Mouse (Mus musculus) left cerebral cortex, postnatal 4 days (tissue): ENCODE measurements around the gene Sox13. TPM values are rescaled to one million over a fixed set of nuclear protein-coding genes. Genes with fewer than 3 reads are reported as not detected.

Experiments
- DNase-seq: peaks from one replicate; pipeline ENCODE4 v3.0.0-alpha.2; 2022
- intact Hi-C: fragments of 180-260 bp; cut with DNase I; formaldehyde crosslinking; loops from one replicate; pipeline ENCODE4 v1.15.1; 2025
- total RNA-seq, 2 experiments: library from RNA; stranded (reverse); gene quantifications; 2 replicates each; pipeline ENCODE4 v1.2.3; 2021

Gene Sox13
- total RNA-seq, 2 experiments from 2014 or later = 10.1 to 12.4 TPM

DNA sequence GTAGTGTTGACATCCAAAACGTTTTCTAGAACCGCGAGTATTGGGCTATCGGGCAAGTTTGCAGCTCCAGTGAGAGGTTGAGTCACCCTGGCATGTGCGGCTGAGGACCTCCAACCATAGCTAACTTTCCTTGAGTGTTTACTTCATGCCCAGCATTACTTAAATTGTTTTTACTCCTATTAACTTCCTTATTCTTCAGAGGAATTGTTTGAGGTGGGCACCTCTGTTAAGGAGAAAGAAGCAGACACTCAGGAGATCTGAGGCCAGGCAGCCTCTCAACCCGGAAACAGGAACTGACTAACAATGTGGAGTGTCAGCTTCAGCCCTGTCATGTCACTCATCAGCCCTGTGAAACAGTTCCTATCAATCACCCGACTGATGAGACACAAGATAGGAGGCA is 17.6 kb downstream of the Sox13 start:
- no peak for DNase-seq
- intact Hi-C loops = no loop called here

DNA sequence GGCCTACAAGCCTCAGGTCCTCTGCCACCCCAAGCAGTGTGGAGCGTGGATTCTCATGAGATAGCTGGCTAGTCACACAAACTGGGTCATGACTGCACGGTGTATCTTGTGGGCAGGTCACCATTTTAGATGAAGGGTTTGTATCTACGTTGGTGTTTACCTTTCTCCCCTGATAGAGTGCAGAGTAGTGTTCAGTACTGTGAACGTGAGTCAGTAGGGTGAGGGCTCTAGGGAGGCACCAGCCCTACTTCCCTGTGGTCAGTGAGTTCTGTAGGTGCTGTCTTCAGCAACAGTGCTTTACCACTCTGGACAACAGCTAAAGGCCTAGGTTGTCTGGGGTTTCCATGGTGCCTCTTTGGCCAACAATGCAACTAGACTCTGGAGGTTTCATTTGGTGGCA is 20.2 kb downstream of the Sox13 start:
- DNase-seq = no peak
- intact Hi-C loops = no loop called here

GRCm38 (mm10) chr1:133400014-133400725 is 24.0 kb downstream of the Sox13 start:
- DNase-seq = no peak
- intact Hi-C loops = no loop called here

- intact Hi-C loops = no loop called here
- peak; percentile 37 for DNase-seq
Observed at GRCm38 (mm10) chr1:133397483-133398237, 26.5 kb downstream of the Sox13 start.

GRCm38 (mm10) chr1:133397094-133397482 is 27.1 kb downstream of the Sox13 start:
- intact Hi-C loops = no loop called here
- DNase-seq = no peak

GRCm38 (mm10) chr1:133396693-133397092 is 27.5 kb downstream of the Sox13 start:
- intact Hi-C loops = no loop called here
- no peak for DNase-seq

DNA sequence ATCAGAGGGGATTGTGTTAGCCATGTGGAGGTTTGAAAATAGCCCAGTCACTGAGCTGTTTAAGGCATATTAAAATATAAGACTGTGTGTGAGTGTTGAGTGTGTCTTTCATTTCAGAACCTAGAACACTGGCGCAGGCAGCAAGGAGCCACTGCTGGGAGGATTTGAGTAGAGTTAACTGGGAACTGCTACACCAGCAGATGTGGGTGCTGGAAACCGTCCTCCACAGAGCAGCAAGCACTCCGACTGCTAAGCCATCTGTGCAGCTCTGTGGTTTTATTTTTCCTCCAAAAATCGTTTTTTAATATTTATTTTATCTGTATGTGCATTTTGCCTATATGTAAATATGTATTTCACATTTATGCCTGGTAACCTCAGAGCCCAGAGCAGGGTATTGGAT is 29.5 kb downstream of the Sox13 start:
- intact Hi-C loops = no loop called here

GRCm38 (mm10) chr1:133387539-133388268 is 36.5 kb downstream of the Sox13 start:
- intact Hi-C loops = no loop called here
- DNase-seq = no peak

More for the DNA sequence above, 29.5 kb downstream of the Sox13 start:
- DNase-seq = no peak

DNA sequence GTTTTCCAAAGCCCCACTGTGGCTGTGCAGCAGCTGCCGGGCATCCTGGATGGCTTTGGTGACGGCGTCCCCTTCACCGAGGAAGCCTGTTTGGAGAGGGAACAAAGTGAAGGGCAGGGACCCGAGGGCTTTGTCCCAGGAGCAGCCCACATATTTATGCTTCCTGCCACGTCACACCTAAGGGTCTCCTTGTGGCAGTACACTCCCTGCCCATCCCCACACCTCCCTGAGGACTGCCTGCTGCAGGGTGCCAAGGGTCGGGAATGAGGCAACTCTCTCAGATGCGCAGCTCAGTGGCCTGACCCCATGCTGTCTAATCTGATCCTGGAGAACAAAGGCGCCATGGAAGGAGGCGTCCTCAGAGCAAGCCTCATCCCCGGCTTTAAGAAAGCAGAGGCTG is 38.0 kb downstream of the Sox13 start:
- intact Hi-C loops = no loop called here
- DNase-seq = no peak

DNA sequence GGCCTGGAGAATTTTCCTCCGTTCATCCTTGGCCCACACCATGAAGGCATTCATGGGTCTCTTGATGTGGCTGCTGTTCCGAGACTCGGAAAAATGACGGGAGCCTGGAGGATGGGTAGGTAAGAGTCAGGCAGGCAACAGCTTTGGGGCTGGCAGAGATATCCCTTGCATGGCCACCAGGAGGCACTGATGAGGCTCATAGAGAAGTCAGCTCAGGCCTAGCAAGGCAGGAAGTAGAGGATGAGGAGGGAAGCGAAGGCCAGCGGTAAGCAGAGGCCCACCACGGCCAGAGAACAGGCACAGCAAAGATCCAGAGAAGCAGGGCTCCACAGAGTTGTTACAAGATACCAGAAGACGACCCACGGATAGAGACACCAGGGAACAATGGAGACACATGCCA is 38.7 kb downstream of the Sox13 start:
- peak; percentile 79 for DNase-seq
- intact Hi-C loops = no loop called here

- intact Hi-C loops = loop anchor here (5.0 kb wide), 1 partner anchor 229 kb away; the partner anchor contains the start of gene Snrpe
- DNase-seq = no peak
Observed at GRCm38 (mm10) chr1:133383157-133383783, 40.9 kb downstream of the Sox13 start.

DNA sequence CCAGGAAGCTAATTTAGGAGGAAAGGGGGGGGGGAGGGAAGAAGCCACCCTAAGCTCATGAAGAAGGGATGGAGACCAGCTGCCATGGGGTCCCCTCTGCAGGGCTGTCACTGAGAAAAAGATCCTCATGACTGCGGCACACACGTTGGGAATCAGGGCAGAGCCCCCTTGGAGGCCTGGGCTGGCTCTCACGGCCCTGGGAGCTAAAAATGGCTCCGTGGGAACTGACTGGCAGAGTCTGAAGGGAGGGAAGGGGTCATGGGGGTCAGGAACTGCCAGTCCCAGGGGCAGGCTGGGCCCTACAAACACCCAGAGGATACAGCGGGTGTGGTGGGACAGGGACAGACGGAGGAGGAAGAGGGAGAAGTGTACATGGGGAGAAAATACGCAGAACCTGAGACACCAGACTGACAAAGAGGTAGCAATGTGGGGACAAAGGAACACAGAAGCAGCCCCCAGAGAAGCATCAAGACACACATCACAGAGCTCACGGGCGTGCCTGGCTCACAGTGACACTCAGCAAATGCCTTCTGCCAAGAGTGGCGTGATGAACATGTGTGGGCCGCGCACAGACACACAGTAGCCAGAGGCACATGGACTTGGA is 41.5 kb downstream of the Sox13 start:
- no peak for DNase-seq
- intact Hi-C loops = loop anchor here (5.0 kb wide), 1 partner anchor 230 kb away; the partner anchor contains the start of gene Snrpe

DNA sequence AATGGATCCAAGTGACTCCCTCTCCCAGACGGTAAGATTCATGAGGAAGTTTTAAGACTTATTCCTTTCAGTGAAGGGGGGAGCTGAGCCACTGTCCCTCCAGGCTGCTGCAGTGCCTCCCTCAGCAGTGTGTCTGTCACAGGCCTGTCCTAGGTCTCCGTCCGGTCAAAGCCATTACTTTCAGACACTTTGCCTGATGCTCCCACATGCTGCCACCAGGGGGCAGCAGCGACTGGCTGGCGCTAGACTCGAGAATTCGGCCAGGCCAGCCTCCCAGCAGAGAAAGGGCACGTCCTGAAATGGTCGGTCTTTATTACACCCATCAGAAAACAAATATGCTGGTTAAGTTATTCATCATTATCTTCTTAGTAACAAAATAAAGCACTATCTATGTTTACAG is 42.2 kb downstream of the Sox13 start:
- intact Hi-C loops = loop anchor here (5.0 kb wide), 1 partner anchor 230 kb away; the partner anchor contains the start of gene Snrpe
- peak; percentile 87 for DNase-seq

- intact Hi-C loops = loop anchor here (5.0 kb wide), 1 partner anchor 232 kb away; the partner anchor contains the start of gene Snrpe
Observed at GRCm38 (mm10) chr1:133380347-133381065, 43.7 kb downstream of the Sox13 start.

GRCm38 (mm10) chr1:133379986-133380320 is 44.2 kb downstream of the Sox13 start:
- intact Hi-C loops = loop anchor here (5.0 kb wide), 1 partner anchor 232 kb away; the partner anchor contains the start of gene Snrpe
- DNase-seq = no peak

More at GRCm38 (mm10) chr1:133380347-133381065, 43.7 kb downstream of the Sox13 start:
- DNase-seq = peak; percentile 58

DNA sequence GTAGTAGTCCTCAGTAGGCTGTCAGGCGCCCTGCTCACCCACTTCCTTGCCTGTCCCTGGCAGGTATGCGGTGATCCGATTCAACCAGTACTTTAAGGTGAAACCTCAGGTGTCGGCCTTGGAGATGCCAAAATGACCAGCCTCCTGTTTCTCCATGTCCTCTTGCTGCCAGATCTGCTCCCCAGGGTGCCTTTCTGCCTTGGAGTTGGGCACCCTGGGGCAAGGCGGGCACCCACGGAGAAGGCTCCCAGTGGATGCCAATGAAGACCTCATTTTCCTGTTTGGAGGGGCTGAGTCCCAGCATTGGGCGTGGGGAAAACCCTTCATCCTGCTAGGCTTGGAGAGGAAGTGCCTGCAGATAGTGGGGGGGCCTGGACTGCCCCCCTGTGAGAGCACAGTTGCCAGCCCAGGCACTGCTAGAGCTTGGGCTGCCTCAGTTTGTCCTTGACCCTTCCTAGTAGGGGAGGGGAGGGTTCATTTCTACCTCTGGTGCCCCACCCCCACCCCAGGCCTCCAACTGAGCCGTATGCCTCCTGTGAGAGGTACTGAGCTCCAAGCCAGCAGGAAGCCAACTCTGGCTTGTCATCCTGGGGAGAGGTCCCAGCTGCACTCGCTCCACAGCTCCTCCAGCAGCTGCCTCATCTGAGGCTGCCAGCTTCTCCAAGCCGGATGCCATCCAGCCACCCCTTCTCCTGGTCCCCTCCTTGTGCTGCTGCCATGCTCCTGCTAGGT is 44.8 kb downstream of the Sox13 start:
- no peak for DNase-seq

DNA sequence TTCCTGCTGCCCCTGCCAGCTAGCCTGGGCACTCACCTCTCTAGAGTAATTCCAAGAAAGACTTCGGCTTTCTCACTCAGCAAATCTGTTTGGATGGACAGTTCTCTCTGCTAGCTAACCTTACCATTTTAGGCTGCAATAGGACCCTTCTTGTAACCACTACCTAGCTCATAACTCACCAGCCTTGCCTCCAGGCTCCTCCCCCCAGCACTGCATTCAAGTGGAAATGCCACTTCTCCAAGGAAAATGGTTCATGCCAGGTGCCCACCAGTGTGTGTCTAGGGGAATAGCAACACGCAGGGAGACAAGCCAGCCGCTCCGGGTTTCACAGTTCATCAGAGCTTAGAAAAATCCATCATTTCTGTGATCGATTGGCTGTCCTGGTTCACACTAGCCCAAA is 46.6 kb downstream of the Sox13 start:
- intact Hi-C loops = no loop called here
- no peak for DNase-seq

More for the DNA sequence above, 44.8 kb downstream of the Sox13 start:
- intact Hi-C loops = no loop called here

DNA sequence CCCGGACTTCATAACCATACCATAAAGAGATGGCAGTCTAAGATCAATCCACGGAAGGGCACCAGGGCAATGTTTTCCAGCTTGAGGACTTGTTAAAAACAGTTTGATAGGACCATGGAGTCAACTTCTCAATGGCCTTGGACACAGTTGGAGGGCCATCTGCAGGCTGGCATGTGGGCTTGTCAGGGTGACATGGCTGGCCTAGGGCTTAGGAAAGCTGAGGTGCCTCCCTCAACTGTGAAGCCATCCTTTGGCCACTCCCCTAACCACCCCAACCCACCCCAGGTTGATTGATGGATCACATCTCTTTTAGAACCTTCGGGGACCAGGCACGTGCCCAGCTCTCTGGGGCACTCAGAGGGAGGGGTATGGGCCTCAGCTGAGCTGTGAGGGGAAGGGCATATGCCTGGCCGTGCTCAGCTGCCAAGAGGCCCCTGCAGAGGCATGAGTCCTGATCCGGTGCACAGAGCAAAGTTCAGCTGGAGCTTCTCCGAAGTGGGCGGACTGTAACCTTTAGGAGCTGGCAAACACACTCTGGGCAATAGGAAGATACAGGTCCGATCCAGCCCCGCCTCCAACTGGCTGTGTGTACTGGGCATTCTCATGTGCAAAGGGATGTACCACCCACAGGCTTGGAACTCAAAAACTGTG is 48.4 kb downstream of the Sox13 start:
- intact Hi-C loops = no loop called here
- no peak for DNase-seq
